Mouse (Mus musculus) heart, embryonic 13.5 days (tissue): Measurements from ENCODE around the gene Atg9a. TPM values are rescaled to one million over a fixed set of nuclear protein-coding genes. Genes with fewer than 3 reads are reported as not detected.

Source experiments
- ATAC-seq: fragments of 200-750 bp; cut with Nextera tagmentation; 2 replicates; pipeline ENCODE4 v1.8.0; 2017; ENCODE audit warnings: moderate TSS enrichment; ENCODE audit not compliant: insufficient number of reproducible peaks, low FRiP score, low TSS enrichment; ENCODE audit errors: extremely low read depth
- H3K27ac ChIP-seq: fragments of 300-500 bp; sonication (generic); replicated peaks from 2 replicates; pipeline ENCODE4 v1.5.1; 2015; ENCODE audit warnings: moderate library complexity, mild to moderate bottlenecking, inconsistent platforms
- H3K27me3 ChIP-seq: fragments of 300-500 bp; sonication (generic); replicated peaks from 2 replicates; pipeline ENCODE4 v1.6.1; 2015; ENCODE audit warnings: mild to moderate bottlenecking, inconsistent platforms
- H3K36me3 ChIP-seq: fragments of 300-500 bp; sonication (generic); 2 replicates; pipeline ENCODE4 v1.6.1; 2015; ENCODE audit warnings: mild to moderate bottlenecking, inconsistent platforms
- H3K4me1 ChIP-seq: fragments of 300-500 bp; sonication (generic); 2 replicates; pipeline ENCODE4 v1.6.1; 2015; ENCODE audit warnings: inconsistent platforms
- H3K4me2 ChIP-seq: fragments of 300-500 bp; sonication (generic); 2 replicates; pipeline ENCODE4 v1.6.1; 2015; ENCODE audit warnings: inconsistent platforms, mild to moderate bottlenecking, moderate library complexity
- H3K4me3 ChIP-seq: fragments of 300-500 bp; sonication (generic); 2 replicates; pipeline ENCODE4 v1.5.1; 2015; ENCODE audit warnings: moderate library complexity, mild to moderate bottlenecking, inconsistent platforms
- H3K9ac ChIP-seq: fragments of 300-500 bp; sonication (generic); 2 replicates; pipeline ENCODE4 v1.6.1; 2015; ENCODE audit warnings: inconsistent platforms, mild to moderate bottlenecking, moderate library complexity
- H3K9me3 ChIP-seq: fragments of 300-500 bp; sonication (generic); 2 replicates; pipeline ENCODE4 v1.6.1; 2016; ENCODE audit warnings: inconsistent platforms
- WGBS: fragments of 180-500 bp; shearing (Covaris S2); methylation state at CpG from one replicate; pipeline ENCODE4 v1.1.7; 2015; ENCODE audit warnings: mixed read lengths; 5-methylcytosine and 5-hydroxymethylcytosine counted together
- polyA plus RNA-seq: library from polyadenylated mRNA; unstranded; fragments of >200 nt; fragmentation: Nextera tagmentation; extraction: Ambion mirVana; gene quantifications from 2 replicates; pipeline ENCODE4 v1.2.1, GENCODE M21; 2015

The Atg9a gene
- polyA plus RNA-seq, 1 experiment from 2014 or later, result 30.4 TPM

DNA sequence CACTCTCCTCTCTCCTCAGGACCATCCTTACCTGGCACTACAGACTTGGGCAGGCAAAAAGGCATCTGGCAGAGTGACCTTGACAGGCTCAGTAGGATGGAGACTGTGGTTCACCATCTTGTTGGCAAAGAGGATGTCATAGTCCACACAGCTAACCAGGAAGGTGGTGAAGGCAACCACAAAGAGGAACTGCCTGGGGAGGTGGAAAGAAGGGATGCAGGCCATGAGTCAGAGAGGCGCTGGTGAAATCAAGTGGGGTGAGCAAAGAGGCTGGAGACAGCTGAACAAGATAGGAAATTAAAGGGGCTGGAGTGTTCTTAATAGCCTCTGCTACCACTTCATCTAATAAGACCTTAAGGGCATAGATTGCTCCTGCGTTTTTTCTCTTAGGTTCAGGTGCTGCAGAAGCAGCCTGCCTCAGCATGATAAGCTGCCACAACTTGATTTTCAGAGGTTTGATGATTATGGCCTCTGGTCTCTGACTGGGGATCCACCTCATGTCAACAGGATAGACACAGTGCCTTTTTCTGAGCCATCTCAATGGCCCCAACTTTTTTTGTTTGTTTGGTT is 4.0 kb downstream of the Atg9a start:
- no peaks in the 10 kb centered on the region for H3K9me3 ChIP-seq
- no peak for ATAC-seq
- WGBS, result 76% methylated on average over 2 of the region's 2 CpGs

DNA sequence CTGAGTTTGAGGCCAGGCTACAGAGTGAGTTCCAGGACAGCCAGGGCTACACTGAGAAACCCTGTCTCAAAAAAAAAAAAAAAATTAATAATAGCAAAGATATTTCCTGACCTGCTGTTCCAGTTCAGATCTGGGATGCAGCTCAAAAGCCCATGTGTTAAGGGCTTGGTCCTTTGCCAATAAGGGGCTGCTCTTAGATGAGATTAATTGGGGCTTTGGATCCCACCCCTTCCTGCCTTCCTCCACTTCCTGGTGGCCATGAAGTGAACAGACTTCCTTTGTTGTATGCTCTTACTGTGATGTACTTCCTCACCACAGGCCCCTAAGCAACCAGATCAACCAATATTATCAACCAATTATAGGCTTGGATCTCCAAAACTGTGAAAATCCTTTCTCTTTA is 4.9 kb downstream of the Atg9a start:
- no peak for ATAC-seq
- Histone ChIP-seq H3K9ac (no peak overlapping the region), H3K4me1 (peaks cover 15% of the 10 kb centered on the region), H3K27ac (no peak overlapping the region), H3K9me3 (no peaks in the 10 kb centered on the region), H3K4me3 (no peak overlapping the region), H3K36me3 (peaks cover 75% of the 10 kb centered on the region), H3K27me3 (no peaks in the 10 kb centered on the region), H3K4me2 (no peak overlapping the region)

More for the DNA sequence above, 4.0 kb downstream of the Atg9a start:
- Histone ChIP-seq H3K4me1 (peaks cover 18% of the 10 kb centered on the region), H3K27ac (no peak overlapping the region), H3K36me3 (peaks cover 67% of the 10 kb centered on the region), H3K27me3 (no peaks in the 10 kb centered on the region), H3K4me2 (no peak overlapping the region), H3K4me3 (no peak overlapping the region), H3K9ac (no peak overlapping the region)

DNA sequence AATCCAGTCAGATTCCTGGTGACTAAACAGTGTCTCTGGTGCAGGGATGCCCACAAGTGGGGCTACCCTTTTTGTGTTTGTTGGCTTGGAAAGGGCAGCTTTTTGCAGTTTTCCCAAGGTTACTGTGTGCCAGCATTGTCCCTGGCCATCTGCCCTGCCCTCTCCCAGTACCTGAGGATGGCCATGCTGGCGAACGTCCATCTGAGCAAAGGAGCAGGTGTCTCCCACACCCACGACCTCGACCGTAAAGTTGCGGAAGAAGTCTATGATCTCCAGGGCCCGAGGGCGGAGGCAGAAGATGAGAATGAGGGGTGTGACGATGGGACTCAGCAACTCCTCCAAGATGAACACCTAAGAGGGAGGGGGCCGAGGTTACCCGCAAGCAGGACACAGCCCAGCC is 6.5 kb downstream of the Atg9a start:
- no peak overlapping the region for H3K4me2 ChIP-seq
- H3K9me3 ChIP-seq, result no peaks in the 10 kb centered on the region
- ATAC-seq, result no peak
- H3K27me3 ChIP-seq, result no peaks in the 10 kb centered on the region
- H3K4me1 ChIP-seq, result peaks cover 12% of the 10 kb centered on the region
- no peak overlapping the region for H3K9ac ChIP-seq
- peaks cover 88% of the 10 kb centered on the region for H3K36me3 ChIP-seq
- WGBS, result 93% methylated on average over 11 of the region's 11 CpGs
- no peak overlapping the region for H3K4me3 ChIP-seq
- H3K27ac ChIP-seq, result no peak overlapping the region

DNA sequence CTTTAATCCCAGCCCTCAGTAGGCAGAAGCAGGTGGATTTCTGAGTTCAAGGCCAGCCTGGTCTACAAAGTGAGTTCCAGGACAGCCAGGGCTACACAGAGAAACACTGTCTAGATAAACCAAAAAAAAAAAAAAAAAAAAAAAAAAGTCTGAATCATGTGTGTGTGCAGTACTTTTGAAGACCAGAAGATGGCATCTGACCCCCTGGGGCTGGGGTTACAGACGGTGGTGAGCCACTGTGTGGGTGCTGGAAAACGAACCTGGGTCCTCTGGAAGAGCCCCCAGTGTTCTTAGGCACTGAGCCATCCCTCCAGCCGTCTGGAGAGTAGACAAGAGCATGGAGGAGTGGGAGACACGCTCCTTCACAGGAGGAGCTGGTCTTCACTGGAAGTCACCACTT is 9.8 kb downstream of the Atg9a start:
- Histone ChIP-seq H3K27ac (no peak overlapping the region), H3K9me3 (no peaks in the 10 kb centered on the region), H3K4me1 (peaks cover 21% of the 10 kb centered on the region), H3K27me3 (no peaks in the 10 kb centered on the region), H3K36me3 (peaks cover 70% of the 10 kb centered on the region), H3K9ac (no peak overlapping the region), H3K4me3 (no peak overlapping the region), H3K4me2 (no peak overlapping the region)
- 73% methylated on average over 4 of the region's 4 CpGs for WGBS
- ATAC-seq, result no peak

DNA sequence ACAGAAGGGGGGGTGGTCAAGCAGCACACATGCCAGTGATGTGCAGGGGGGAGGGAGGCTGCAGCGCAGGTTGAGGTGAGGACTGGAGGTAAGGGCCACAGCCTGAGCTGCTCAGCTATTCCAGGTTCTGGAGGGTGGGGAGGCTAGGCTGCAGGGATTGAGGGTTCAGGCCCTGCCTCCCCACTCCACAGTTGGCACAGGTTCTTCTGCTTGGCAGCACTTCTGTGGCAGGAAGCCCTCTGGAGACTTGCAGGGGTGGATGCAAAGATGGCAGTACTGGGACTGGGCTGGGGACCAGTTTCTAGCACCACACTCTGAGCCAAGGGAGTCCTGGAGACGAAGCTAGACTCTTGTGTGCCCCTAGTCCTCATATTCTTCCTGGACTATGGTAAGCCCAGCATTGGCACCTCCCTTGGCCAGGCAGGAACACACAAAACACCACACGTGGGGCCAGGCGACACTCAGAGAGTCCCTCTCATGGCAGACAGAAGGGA is 10.6 kb downstream of the Atg9a start:
- H3K27ac ChIP-seq, result no peak overlapping the region
- no peak for ATAC-seq
- H3K36me3 ChIP-seq, result peaks cover 70% of the 10 kb centered on the region
- H3K9me3 ChIP-seq, result no peaks in the 10 kb centered on the region
- H3K4me1 ChIP-seq, result peaks cover 21% of the 10 kb centered on the region
- no peak overlapping the region for H3K4me2 ChIP-seq
- no peaks in the 10 kb centered on the region for H3K27me3 ChIP-seq
- 87% methylated on average over 4 of the region's 4 CpGs for WGBS
- H3K9ac ChIP-seq, result no peak overlapping the region
- no peak overlapping the region for H3K4me3 ChIP-seq

DNA sequence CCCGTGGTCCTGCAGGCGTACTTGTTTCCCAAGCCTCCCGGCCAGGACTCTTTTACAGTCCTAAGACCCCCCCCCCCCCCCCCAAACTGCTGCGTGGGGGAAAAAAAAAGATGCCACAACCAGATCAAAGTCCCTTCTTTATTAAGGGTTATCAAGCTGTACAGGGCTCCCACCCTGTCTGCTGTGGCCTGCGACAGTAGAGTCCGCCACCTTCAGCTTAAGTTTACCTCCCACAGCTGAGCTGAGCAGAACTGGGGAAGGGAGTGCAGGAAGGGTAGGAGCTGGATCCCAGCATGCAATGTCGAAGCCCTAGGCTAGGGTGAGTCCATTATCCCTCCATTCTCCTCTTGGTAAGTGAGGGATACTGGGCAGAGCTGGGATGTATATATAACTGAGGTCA is 11.3 kb downstream of the Atg9a start:
- H3K4me1 ChIP-seq, result peaks cover 21% of the 10 kb centered on the region
- H3K4me3 ChIP-seq, result peak overlapping the region; percentile 72
- H3K27me3 ChIP-seq, result no peaks in the 10 kb centered on the region
- no peak for ATAC-seq
- peaks cover 70% of the 10 kb centered on the region for H3K36me3 ChIP-seq
- peak overlapping the region; percentile 58; the same call in 1 of the 2 replicates for H3K9ac ChIP-seq
- H3K4me2 ChIP-seq, result peak overlapping the region; percentile 99
- WGBS, result 33% methylated on average over 7 of the region's 7 CpGs
- H3K9me3 ChIP-seq, result no peaks in the 10 kb centered on the region
- H3K27ac ChIP-seq, result 0 out of 2 replicates have a peak overlapping the region, but pooled peaks have one; percentile 24

DNA sequence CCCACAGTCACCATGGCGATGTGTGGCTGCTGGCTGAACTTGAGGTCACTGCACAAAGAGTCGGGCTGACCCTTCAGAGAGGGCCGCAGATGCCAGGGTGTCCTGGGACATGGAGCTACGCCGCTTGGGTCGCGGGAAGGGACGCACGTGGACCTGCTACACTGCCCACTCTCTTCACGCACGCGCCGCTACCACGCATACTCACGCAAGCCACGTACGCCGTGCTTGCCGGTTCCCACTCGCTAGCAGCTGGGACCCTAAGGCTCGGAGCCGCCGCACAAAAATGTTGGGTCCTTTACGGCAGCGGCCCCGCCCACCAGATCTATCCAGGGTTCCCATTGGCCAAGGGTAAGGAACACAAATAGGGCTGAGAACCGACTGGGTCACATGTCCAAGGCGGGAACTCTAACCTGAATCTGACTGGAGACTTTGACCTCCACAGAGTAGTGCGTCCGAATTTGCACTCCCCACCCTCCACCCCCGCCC is 11.8 kb downstream of the Atg9a start, which contains the start of gene Abcb6:
Abcb6 (minus strand) TSS at position 288 of the 486 bp plus-strand sequence.
- peak within 1 kb of the TSS; percentile 99 for H3K4me2 ChIP-seq
- H3K27ac ChIP-seq, result peak within 1 kb of the TSS; percentile 43
- under 1% methylated on average over 31 of the region's 31 CpGs for WGBS
- peaks cover 21% of the 10 kb centered on the region for H3K4me1 ChIP-seq
- H3K9ac ChIP-seq, result peak within 1 kb of the TSS; percentile 84
- H3K4me3 ChIP-seq, result peak within 1 kb of the TSS; percentile 72
- H3K9me3 ChIP-seq, result no peaks in the 10 kb centered on the region
- no peaks in the 10 kb centered on the region for H3K27me3 ChIP-seq
- peaks cover 70% of the 10 kb centered on the region for H3K36me3 ChIP-seq
- ATAC-seq, result peak; percentile 81

DNA sequence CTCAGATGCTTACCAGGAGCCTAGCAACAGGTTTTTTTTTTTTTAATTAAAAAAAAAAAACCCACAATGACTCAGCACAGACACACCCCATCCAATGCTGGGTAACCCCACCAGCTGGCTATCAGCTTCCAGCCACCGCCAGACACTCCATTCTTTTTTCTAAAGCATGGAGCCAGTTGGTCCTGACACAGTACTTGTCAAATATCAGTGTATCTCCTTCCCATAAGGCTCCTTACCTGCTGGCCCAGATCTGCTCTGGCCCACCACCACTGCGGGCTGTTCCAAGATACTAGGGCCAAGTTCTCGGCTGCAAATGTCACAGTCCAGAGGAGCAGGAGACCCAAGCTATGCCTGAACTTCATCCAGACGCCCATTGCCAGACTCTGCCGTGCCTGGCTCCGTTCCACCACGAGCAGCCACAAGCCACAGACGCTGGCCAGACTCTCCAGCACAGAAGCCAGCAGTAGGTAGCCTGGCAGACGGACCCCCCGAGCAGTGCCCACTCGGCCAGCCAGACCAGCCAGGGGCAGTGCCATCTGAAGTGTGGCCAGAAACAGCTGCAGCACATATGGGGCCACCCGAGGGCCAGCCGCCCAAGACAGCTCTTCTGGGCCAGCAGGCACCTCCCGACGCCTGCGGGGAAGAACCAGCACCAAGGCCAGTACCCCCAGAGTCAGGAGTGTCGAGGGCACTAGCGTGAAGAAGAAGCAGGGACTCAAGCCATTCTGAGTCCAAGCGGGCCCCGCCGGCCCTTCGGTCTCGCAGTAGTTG is 12.5 kb downstream of the Atg9a start:
- Histone ChIP-seq H3K4me3 (peak overlapping the region; percentile 72), H3K36me3 (peaks cover 69% of the 10 kb centered on the region), H3K9me3 (no peaks in the 10 kb centered on the region), H3K4me2 (peak overlapping the region; percentile 99), H3K27me3 (no peaks in the 10 kb centered on the region), H3K9ac (peak overlapping the region; percentile 84), H3K4me1 (peaks cover 21% of the 10 kb centered on the region), H3K27ac (peak overlapping the region; percentile 43)
- peak; percentile 11; the same call in 1 of the 2 replicates for ATAC-seq
- 5% methylated on average over 23 of the region's 23 CpGs for WGBS

DNA sequence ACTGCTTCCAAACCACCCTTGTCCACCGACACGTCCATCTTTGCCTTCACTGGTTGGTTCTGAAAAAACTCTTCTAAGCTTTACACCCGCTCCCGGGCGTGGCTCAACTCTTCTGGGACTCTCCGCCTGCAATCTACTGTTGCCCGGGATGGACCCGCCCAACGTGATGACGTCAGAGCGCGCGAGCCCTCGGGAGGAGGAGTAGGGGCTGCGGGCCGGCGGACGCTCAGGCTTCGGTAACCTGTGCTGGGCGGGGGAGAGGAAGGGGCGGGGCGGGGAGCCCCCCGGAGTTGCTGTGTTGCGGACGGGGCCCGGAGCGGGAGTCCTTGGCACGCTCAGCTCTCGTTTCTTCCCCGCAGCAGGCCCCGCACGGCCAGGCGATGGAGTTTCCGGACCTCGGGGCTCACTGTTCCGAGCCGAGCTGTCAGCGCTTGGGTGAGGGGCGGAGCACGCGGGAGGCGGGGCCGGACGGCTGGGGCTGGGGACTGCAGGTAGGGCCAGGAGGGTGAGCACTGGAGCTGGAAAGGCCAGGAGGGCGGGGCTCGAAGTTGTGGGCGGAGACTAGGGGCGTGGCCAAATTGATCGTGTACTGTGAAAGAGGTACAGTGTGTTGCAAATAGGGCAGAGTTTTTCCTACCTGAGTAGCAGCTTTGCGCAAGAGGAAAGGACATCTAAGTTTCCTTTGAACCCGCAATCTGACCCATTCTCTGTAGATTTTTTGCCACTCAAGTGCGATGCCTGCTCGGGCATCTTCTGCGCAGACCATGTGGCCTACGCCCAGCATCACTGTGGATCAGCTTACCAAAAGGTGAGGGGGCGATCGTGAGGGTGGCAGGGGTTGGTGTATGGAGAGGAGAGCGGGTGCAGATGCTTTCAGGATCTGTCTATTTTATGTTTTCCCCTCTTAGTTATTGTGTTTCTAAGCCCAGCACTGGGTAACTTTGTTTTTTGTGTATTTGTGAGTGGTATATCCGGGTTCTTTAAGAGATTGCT is 23.2 kb downstream of the Atg9a start, which contains the start of gene Zfand2b:
Zfand2b (plus strand) TSS at position 175 of the 993 bp plus-strand sequence.
- H3K9ac ChIP-seq, result peak within 1 kb of the TSS; percentile 86
- WGBS, result 1% methylated on average over 59 of the region's 59 CpGs
- H3K4me2 ChIP-seq, result peak within 1 kb of the TSS; percentile 83
- H3K27me3 ChIP-seq, result no peaks in the 10 kb centered on the region
- H3K9me3 ChIP-seq, result no peaks in the 10 kb centered on the region
- H3K27ac ChIP-seq, result peak within 1 kb of the TSS; percentile 87
- peaks cover 42% of the 10 kb centered on the region for H3K36me3 ChIP-seq
- peak within 1 kb of the TSS; percentile 70 for H3K4me3 ChIP-seq
- peak; percentile 98 for ATAC-seq
- peaks cover 15% of the 10 kb centered on the region for H3K4me1 ChIP-seq

DNA sequence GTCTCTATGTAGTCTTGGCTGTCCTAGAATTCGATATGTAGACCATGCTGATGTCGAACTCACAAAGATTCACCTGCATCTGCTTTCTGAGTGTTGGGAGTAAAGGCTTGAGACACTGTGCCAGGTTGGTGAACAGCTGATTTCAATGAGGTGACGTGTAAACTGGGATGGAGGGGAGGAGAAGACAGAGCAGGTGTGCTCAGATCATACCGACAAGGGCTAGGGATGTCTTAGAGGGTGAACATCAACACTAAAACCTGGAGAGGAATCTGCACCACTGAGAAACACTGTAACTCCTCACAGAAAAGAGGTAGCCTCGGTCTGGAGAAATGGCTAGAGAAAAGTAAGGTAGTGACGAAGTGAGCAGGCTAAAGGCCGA is 23.9 kb downstream of the Atg9a start:
- H3K36me3 ChIP-seq, result peaks cover 36% of the 10 kb centered on the region
- peak overlapping the region; percentile 86 for H3K9ac ChIP-seq
- no peaks in the 10 kb centered on the region for H3K27me3 ChIP-seq
- no peaks in the 10 kb centered on the region for H3K9me3 ChIP-seq
- H3K4me2 ChIP-seq, result peak overlapping the region; percentile 83
- peaks cover 15% of the 10 kb centered on the region for H3K4me1 ChIP-seq
- 8% methylated on average over 7 of the region's 7 CpGs for WGBS
- H3K27ac ChIP-seq, result peak overlapping the region; percentile 87
- peak overlapping the region; percentile 70 for H3K4me3 ChIP-seq
- no peak for ATAC-seq

DNA sequence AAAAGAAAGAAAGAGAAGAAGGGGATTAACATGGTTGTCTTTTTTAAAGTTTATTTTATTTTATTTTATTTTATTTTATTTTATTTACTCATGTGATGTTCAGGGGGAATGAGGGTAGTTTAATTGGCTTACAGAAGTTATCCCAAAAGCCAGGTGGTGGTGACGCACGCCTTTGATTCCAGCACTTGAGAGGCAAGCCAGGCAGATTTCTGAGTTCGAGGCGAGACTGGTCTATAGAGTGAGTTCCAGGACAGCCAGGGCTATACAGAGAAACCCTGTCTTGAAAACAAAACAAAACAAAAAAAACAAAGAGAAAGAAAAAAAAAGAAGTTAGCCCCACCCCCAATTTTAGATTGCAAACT is 31.8 kb downstream of the Atg9a start:
- no peaks in the 10 kb centered on the region for H3K4me1 ChIP-seq
- no peak overlapping the region for H3K9ac ChIP-seq
- H3K9me3 ChIP-seq, result no peaks in the 10 kb centered on the region
- 53% methylated on average over 4 of the region's 4 CpGs for WGBS
- no peaks in the 10 kb centered on the region for H3K36me3 ChIP-seq
- H3K27ac ChIP-seq, result no peak overlapping the region
- no peaks in the 10 kb centered on the region for H3K27me3 ChIP-seq
- H3K4me2 ChIP-seq, result no peak overlapping the region
- no peak overlapping the region for H3K4me3 ChIP-seq
- no peak for ATAC-seq
